Mouse (Mus musculus): Measurements from ENCODE around the gene Cntn4. TPM values are rescaled to one million over a fixed set of nuclear protein-coding genes. Genes with fewer than 3 reads are reported as not detected.

The Cntn4 gene
- polyA plus RNA-seq, 1 experiment from 2014 or later: 5.3 TPM

DNA sequence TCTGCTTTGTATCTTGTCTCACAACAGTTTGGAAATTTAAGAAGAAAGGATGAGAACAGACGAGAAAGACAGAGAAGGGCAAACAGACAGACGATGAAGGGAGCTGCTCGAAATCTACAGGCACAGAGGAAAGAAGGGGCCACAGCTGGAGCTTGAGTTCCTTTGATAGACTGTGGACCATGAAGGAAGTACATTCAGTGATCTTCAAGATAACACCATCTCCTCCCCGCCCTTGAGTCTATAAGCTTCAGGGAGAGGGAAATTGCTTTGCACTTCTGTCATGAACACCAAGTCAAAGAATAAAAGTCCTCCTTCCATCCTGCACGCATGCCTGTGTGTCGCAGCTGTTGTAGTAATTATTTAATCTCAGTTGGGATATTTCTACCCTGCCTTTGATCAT, 1048.6 kb downstream of the Cntn4 start:
- H3K36me3 ChIP-seq: no peaks in the 10 kb centered on the region
- no peak for ATAC-seq (ENCODE audit: insufficient number of reproducible peaks, insufficient read depth, low FRiP score, low TSS enrichment)
- H3K9me3 ChIP-seq: no peaks in the 10 kb centered on the region
- H3K4me2 ChIP-seq (replicated peaks): no peak overlapping the region
- H3K27ac ChIP-seq: no peak overlapping the region
- WGBS: 86% methylated on average over 6 of the region's 6 CpGs
- no peaks in the 10 kb centered on the region for H3K4me1 ChIP-seq
- H3K9ac ChIP-seq: no peak overlapping the region
- H3K4me3 ChIP-seq: no peak overlapping the region
- H3K27me3 ChIP-seq: no peaks in the 10 kb centered on the region

- ATAC-seq (ENCODE audit: insufficient number of reproducible peaks, insufficient read depth, low FRiP score, low TSS enrichment): no peak
- no peak overlapping the region for H3K4me3 ChIP-seq
- H3K27me3 ChIP-seq: no peaks in the 10 kb centered on the region
- 80% methylated on average over 1 of the region's 1 CpGs for WGBS
- H3K4me2 ChIP-seq (replicated peaks): no peak overlapping the region
- H3K9ac ChIP-seq: no peak overlapping the region
- H3K27ac ChIP-seq: no peak overlapping the region
- H3K4me1 ChIP-seq: no peaks in the 10 kb centered on the region
- H3K36me3 ChIP-seq: no peaks in the 10 kb centered on the region
- no peaks in the 10 kb centered on the region for H3K9me3 ChIP-seq
Measured at GRCm38 (mm10) chr6:106727703-106728102, 1050.2 kb downstream of the Cntn4 start.

- H3K4me2 ChIP-seq (replicated peaks): no peak overlapping the region
- H3K27ac ChIP-seq: no peak overlapping the region
- H3K36me3 ChIP-seq: no peaks in the 10 kb centered on the region
- no peak overlapping the region for H3K9ac ChIP-seq
- 85% methylated on average over 4 of the region's 4 CpGs for WGBS
- H3K4me1 ChIP-seq: no peaks in the 10 kb centered on the region
- ATAC-seq (ENCODE audit: insufficient number of reproducible peaks, insufficient read depth, low FRiP score, low TSS enrichment): no peak
- no peaks in the 10 kb centered on the region for H3K27me3 ChIP-seq
- no peaks in the 10 kb centered on the region for H3K9me3 ChIP-seq
- H3K4me3 ChIP-seq: no peak overlapping the region
Measured at GRCm38 (mm10) chr6:106729682-106730314, 1052.3 kb downstream of the Cntn4 start.

- no peaks in the 10 kb centered on the region for H3K27me3 ChIP-seq
- no peak for ATAC-seq (ENCODE audit: insufficient number of reproducible peaks, insufficient read depth, low FRiP score, low TSS enrichment)
- H3K9me3 ChIP-seq: no peaks in the 10 kb centered on the region
- H3K27ac ChIP-seq: no peak overlapping the region
- 86% methylated on average over 4 of the region's 4 CpGs for WGBS
- H3K4me3 ChIP-seq: no peak overlapping the region
- H3K4me2 ChIP-seq (replicated peaks): no peak overlapping the region
- H3K9ac ChIP-seq: no peak overlapping the region
- no peaks in the 10 kb centered on the region for H3K4me1 ChIP-seq
- H3K36me3 ChIP-seq: no peaks in the 10 kb centered on the region
Measured at GRCm38 (mm10) chr6:106732563-106732962, 1055.1 kb downstream of the Cntn4 start.

- Histone ChIP-seq H3K36me3 (no peaks in the 10 kb centered on the region), H3K4me1 (no peaks in the 10 kb centered on the region), H3K4me2 (replicated peaks) (no peak overlapping the region), H3K27ac (no peak overlapping the region), H3K4me3 (no peak overlapping the region), H3K27me3 (no peaks in the 10 kb centered on the region), H3K9ac (no peak overlapping the region), H3K9me3 (no peaks in the 10 kb centered on the region)
- no peak for ATAC-seq (ENCODE audit: insufficient number of reproducible peaks, insufficient read depth, low FRiP score, low TSS enrichment)
- 73% methylated on average over 3 of the region's 3 CpGs for WGBS
Measured at GRCm38 (mm10) chr6:106738229-106738628, 1060.8 kb downstream of the Cntn4 start.

DNA sequence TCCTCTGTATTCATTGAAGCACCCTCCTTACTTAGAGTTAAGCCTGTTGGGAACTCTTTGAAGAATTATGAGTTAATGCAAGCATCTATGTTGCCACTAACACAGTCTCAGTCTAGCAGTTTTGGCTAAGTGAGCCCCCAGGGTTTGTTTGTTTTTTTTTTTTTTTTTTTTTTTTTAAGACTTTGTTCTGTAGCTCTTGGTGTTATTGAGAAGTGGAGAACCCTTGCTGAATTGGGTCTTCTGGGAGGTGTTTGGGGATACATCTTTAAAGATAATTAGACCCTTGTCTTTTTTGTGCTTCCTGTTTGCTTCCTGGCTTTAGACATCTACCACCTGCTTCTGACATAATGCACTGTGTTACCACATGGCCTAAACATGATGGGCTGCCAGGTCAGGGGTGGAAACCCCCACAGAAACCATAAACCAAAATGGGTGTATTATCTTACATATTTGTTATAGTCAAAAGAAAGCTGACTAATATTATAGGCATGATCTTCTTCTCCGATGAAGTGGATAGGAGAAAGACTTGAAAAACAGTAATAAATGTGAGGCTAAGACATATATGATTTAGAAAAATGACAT, 1062.9 kb downstream of the Cntn4 start:
- Histone ChIP-seq H3K36me3 (no peaks in the 10 kb centered on the region), H3K9ac (no peak overlapping the region), H3K9me3 (no peaks in the 10 kb centered on the region), H3K4me3 (no peak overlapping the region), H3K27me3 (no peaks in the 10 kb centered on the region), H3K4me1 (no peaks in the 10 kb centered on the region), H3K4me2 (replicated peaks) (no peak overlapping the region), H3K27ac (no peak overlapping the region)
- 100% methylated on average over 1 of the region's 1 CpGs for WGBS
- no peak for ATAC-seq (ENCODE audit: insufficient number of reproducible peaks, insufficient read depth, low FRiP score, low TSS enrichment)

- Histone ChIP-seq H3K27me3 (no peaks in the 10 kb centered on the region), H3K36me3 (no peaks in the 10 kb centered on the region), H3K27ac (no peak overlapping the region), H3K4me1 (no peaks in the 10 kb centered on the region), H3K9me3 (no peaks in the 10 kb centered on the region), H3K9ac (no peak overlapping the region), H3K4me2 (replicated peaks) (no peak overlapping the region), H3K4me3 (no peak overlapping the region)
- WGBS: 69% methylated on average over 7 of the region's 7 CpGs
- ATAC-seq (ENCODE audit: insufficient number of reproducible peaks, insufficient read depth, low FRiP score, low TSS enrichment): no peak
Measured at GRCm38 (mm10) chr6:106743556-106744233, 1066.2 kb downstream of the Cntn4 start.

GRCm38 (mm10) chr6:106745673-106746394, 1068.4 kb downstream of the Cntn4 start:
- H3K27ac ChIP-seq: no peak overlapping the region
- no peak for ATAC-seq (ENCODE audit: insufficient number of reproducible peaks, insufficient read depth, low FRiP score, low TSS enrichment)
- H3K4me2 ChIP-seq (replicated peaks): no peak overlapping the region
- H3K4me1 ChIP-seq: no peaks in the 10 kb centered on the region
- no peak overlapping the region for H3K4me3 ChIP-seq
- H3K36me3 ChIP-seq: no peaks in the 10 kb centered on the region
- H3K9me3 ChIP-seq: no peaks in the 10 kb centered on the region
- H3K27me3 ChIP-seq: no peaks in the 10 kb centered on the region
- no peak overlapping the region for H3K9ac ChIP-seq
- 60% methylated on average over 7 of the region's 7 CpGs for WGBS

DNA sequence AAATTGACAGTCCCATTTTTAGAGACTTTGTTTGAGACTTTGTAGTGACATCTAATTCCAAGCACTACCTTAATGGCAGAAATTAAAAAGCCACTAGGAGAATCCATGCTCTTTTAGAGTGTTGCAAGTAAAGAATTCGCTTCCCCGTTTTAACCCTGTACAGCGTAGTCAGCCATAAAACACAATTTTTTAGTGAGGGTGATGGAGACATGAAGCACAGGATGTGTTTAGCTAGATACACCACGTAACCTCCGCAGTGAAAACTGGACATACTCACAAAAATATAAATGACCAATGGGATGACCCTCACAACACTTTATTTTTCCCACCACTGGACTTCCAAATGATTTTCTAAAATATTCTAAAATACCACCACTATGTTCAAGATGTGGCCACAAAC, 1069.8 kb downstream of the Cntn4 start:
- Histone ChIP-seq H3K9me3 (no peaks in the 10 kb centered on the region), H3K9ac (no peak overlapping the region), H3K4me3 (no peak overlapping the region), H3K27ac (no peak overlapping the region), H3K27me3 (no peaks in the 10 kb centered on the region), H3K4me1 (no peaks in the 10 kb centered on the region), H3K36me3 (no peaks in the 10 kb centered on the region), H3K4me2 (replicated peaks) (no peak overlapping the region)
- WGBS: 92% methylated on average over 5 of the region's 5 CpGs
- ATAC-seq (ENCODE audit: insufficient number of reproducible peaks, insufficient read depth, low FRiP score, low TSS enrichment): no peak

GRCm38 (mm10) chr6:106747804-106748203, 1070.3 kb downstream of the Cntn4 start:
- Histone ChIP-seq H3K4me2 (replicated peaks) (no peak overlapping the region), H3K9ac (no peak overlapping the region), H3K9me3 (no peaks in the 10 kb centered on the region), H3K4me1 (no peaks in the 10 kb centered on the region), H3K27me3 (no peaks in the 10 kb centered on the region), H3K4me3 (no peak overlapping the region), H3K36me3 (no peaks in the 10 kb centered on the region), H3K27ac (no peak overlapping the region)
- no peak for ATAC-seq (ENCODE audit: insufficient number of reproducible peaks, insufficient read depth, low FRiP score, low TSS enrichment)
- 87% methylated on average over 3 of the region's 3 CpGs for WGBS
